Mouse (Mus musculus): Measurements from ENCODE around the gene Nab2. TPM values are rescaled to one million over a fixed set of nuclear protein-coding genes. Genes with fewer than 3 reads are reported as not detected.

Gene Nab2
- polyA plus RNA-seq, 1 experiment from 2014 or later, result 4.2 TPM

- TF ChIP-seq CTCF (IDR thresholded peaks at IDR 0.05; ENCODE audit: low read depth), result peak; percentile 35; the same call in 1 of the 2 replicates
- no peaks in the 10 kb centered on the region for H3K36me3 ChIP-seq (ENCODE audit: control insufficient read depth, insufficient read depth)
- H3K4me2 ChIP-seq (replicated peaks; ENCODE audit: low read depth), result no peak overlapping the region
- H3K27me3 ChIP-seq (replicated peaks; ENCODE audit: control insufficient read depth, insufficient read depth, low read length), result no peaks in the 10 kb centered on the region
- no peak overlapping the region for H3K9ac ChIP-seq (ENCODE audit: low read depth, low read length)
- H3K4me1 ChIP-seq (replicated peaks; ENCODE audit: control insufficient read depth, insufficient read depth, low read length), result peaks cover 5% of the 10 kb centered on the region; the same call in 1 of the 2 replicates
- no peak overlapping the region for H3K4me3 ChIP-seq (ENCODE audit: low read depth, low read length)
- no peaks in the 10 kb centered on the region for H3K9me3 ChIP-seq (ENCODE audit: control insufficient read depth)
- 95% methylated on average over 6 of the region's 6 CpGs for WGBS
- no peak overlapping the region for H3K27ac ChIP-seq (ENCODE audit: low read depth, low read length)
- no peak for ATAC-seq
Observed at GRCm38 (mm10) chr10:127623439-127624216, 44.7 kb downstream of the Nab2 start.

GRCm38 (mm10) chr10:127622661-127623060, 45.7 kb downstream of the Nab2 start:
- no peak overlapping the region for H3K27ac ChIP-seq (ENCODE audit: low read depth, low read length)
- peaks cover 7% of the 10 kb centered on the region; the same call in 1 of the 2 replicates for H3K4me1 ChIP-seq (replicated peaks; ENCODE audit: control insufficient read depth, insufficient read depth, low read length)
- ATAC-seq, result no peak
- TF ChIP-seq CTCF (IDR thresholded peaks at IDR 0.05; ENCODE audit: low read depth), result no peak
- H3K36me3 ChIP-seq (ENCODE audit: control insufficient read depth, insufficient read depth), result no peaks in the 10 kb centered on the region
- no peak overlapping the region for H3K4me3 ChIP-seq (ENCODE audit: low read depth, low read length)
- no peak overlapping the region for H3K9ac ChIP-seq (ENCODE audit: low read depth, low read length)
- 76% methylated on average over 4 of the region's 4 CpGs for WGBS
- 0 out of 2 replicates have a peak overlapping the region, but pooled peaks have one; percentile 94 for H3K4me2 ChIP-seq (replicated peaks; ENCODE audit: low read depth)
- no peaks in the 10 kb centered on the region for H3K27me3 ChIP-seq (replicated peaks; ENCODE audit: control insufficient read depth, insufficient read depth, low read length)
- no peaks in the 10 kb centered on the region for H3K9me3 ChIP-seq (ENCODE audit: control insufficient read depth)

DNA sequence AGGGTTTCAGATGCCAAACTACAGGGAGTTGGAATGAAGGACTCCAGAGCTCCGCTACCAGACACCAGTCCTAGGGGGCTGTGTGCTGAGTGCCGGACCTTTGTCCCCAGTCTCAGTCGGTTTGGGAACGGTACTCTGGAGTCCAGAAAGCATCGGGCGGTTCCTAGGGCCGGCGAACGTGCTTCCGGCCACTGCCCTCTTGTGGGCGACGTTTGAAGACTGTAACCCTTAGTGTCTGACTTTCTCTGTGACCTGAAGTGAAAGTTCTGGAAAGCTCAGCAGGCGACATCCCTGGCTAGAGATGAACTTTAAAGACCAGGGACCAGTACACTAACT, 46.3 kb downstream of the Nab2 start:
- peak overlapping the region; percentile 92 for H3K27ac ChIP-seq (ENCODE audit: low read depth, low read length)
- 1% methylated on average over 13 of the region's 13 CpGs for WGBS

DNA sequence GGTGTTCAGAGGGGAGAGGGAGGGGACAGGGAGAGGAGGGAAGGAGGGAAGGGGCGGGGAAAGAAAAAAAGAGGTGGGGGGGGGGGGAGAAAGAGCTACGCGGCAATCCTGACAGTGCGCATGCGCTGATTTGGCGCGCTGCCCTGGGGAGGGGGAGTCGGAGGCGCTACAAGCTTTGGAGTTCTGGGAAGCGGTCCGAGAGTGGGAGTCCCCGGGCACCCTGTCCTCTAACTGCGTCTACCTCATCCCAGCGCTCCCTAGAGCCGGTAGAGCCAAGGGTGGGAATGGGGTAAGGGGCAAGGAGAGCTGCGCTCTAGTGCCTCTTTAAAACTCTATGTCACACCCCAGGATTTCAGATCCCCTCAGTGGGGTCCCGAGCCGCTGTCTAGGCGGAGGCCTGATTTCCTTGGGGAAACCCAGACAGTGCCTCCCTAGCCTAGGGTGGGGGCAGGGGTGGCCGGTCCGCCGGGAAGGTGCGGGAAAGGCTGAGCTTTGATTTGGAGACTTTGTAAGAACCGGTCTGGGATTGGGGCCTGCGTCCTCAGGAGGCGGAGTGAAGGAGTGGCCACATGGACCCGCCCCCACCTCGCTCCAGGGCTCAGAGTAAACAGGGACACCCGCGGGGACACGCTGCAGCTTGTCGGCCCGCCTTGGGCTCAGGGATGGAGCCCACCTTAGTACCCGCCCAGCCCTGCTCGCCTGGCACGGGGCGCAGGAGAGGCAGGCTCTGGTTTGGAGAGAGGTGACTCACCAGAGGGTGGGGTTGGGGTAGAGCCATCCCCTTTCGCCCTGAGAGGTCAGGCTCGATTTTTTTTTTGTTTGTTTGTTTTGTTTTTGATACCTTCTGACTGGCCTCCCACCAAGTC, 46.9 kb downstream of the Nab2 start:
- Histone ChIP-seq H3K36me3 (ENCODE audit: control insufficient read depth, insufficient read depth) (0 out of 2 replicates have a peak, but pooled peaks cover 8% of the 10 kb centered on the region), H3K27ac (ENCODE audit: low read depth, low read length) (peak overlapping the region; percentile 92), H3K9ac (ENCODE audit: low read depth, low read length) (peak overlapping the region; percentile 55), H3K27me3 (replicated peaks; ENCODE audit: control insufficient read depth, insufficient read depth, low read length) (no peaks in the 10 kb centered on the region), H3K4me2 (replicated peaks; ENCODE audit: low read depth) (peak overlapping the region; percentile 94), H3K9me3 (ENCODE audit: control insufficient read depth) (no peaks in the 10 kb centered on the region), H3K4me3 (ENCODE audit: low read depth, low read length) (peak overlapping the region; percentile 63), H3K4me1 (replicated peaks; ENCODE audit: control insufficient read depth, insufficient read depth, low read length) (peaks cover 9% of the 10 kb centered on the region; the same call in 1 of the 2 replicates)
- no peak for TF ChIP-seq CTCF (IDR thresholded peaks at IDR 0.05; ENCODE audit: low read depth)
- peak; percentile 90 for ATAC-seq
- 0% methylated on average over 36 of the region's 39 CpGs for WGBS

More for the DNA sequence above, 46.3 kb downstream of the Nab2 start:
- peak overlapping the region; percentile 63 for H3K4me3 ChIP-seq (ENCODE audit: low read depth, low read length)
- H3K9me3 ChIP-seq (ENCODE audit: control insufficient read depth), result no peaks in the 10 kb centered on the region
- H3K4me1 ChIP-seq (replicated peaks; ENCODE audit: control insufficient read depth, insufficient read depth, low read length), result peaks cover 9% of the 10 kb centered on the region; the same call in 1 of the 2 replicates
- TF ChIP-seq CTCF (IDR thresholded peaks at IDR 0.05; ENCODE audit: low read depth), result peak; percentile 87
- peak; percentile 57 for ATAC-seq
- H3K4me2 ChIP-seq (replicated peaks; ENCODE audit: low read depth), result peak overlapping the region; percentile 94
- H3K27me3 ChIP-seq (replicated peaks; ENCODE audit: control insufficient read depth, insufficient read depth, low read length), result no peaks in the 10 kb centered on the region
- 0 out of 2 replicates have a peak, but pooled peaks cover 3% of the 10 kb centered on the region for H3K36me3 ChIP-seq (ENCODE audit: control insufficient read depth, insufficient read depth)
- H3K9ac ChIP-seq (ENCODE audit: low read depth, low read length), result no peak overlapping the region

GRCm38 (mm10) chr10:127620406-127621190, 47.8 kb downstream of the Nab2 start, which contains the start of gene Lrp1:
Gene Lrp1, minus strand, starts transcription at chr10:127621148.
- TF ChIP-seq CTCF (IDR thresholded peaks at IDR 0.05; ENCODE audit: low read depth), result peak; percentile 6; the same call in 1 of the 2 replicates
- peak within 1 kb of the TSS; percentile 94 for H3K4me2 ChIP-seq (replicated peaks; ENCODE audit: low read depth)
- H3K27ac ChIP-seq (ENCODE audit: low read depth, low read length), result peak within 1 kb of the TSS; percentile 92
- H3K4me1 ChIP-seq (replicated peaks; ENCODE audit: control insufficient read depth, insufficient read depth, low read length), result peaks cover 9% of the 10 kb centered on the region; the same call in 1 of the 2 replicates
- no peaks in the 10 kb centered on the region for H3K27me3 ChIP-seq (replicated peaks; ENCODE audit: control insufficient read depth, insufficient read depth, low read length)
- 0% methylated on average over 24 of the region's 32 CpGs for WGBS
- peak within 1 kb of the TSS; percentile 63 for H3K4me3 ChIP-seq (ENCODE audit: low read depth, low read length)
- 0 out of 2 replicates have a peak, but pooled peaks cover 8% of the 10 kb centered on the region for H3K36me3 ChIP-seq (ENCODE audit: control insufficient read depth, insufficient read depth)
- peak within 1 kb of the TSS; percentile 64 for H3K9ac ChIP-seq (ENCODE audit: low read depth, low read length)
- no peaks in the 10 kb centered on the region for H3K9me3 ChIP-seq (ENCODE audit: control insufficient read depth)
- ATAC-seq, result no peak
